Mouse (Mus musculus) liver, adult 2 months (tissue): ENCODE results near the gene Kirrel.

ENCODE experiments used
- CTCF ChIP-seq: fragments of 200-500 bp; IDR thresholded peaks from 2 replicates; pipeline ENCODE4 v1.5.1; 2011; ENCODE audit warnings: low read depth, low read length, control low read depth
- POLR2A ChIP-seq: fragments of 200-500 bp; IDR thresholded peaks from 2 replicates; pipeline ENCODE4 v1.6.1; 2011; ENCODE audit warnings: low read length, control low read depth; ENCODE audit not compliant: insufficient read depth; ENCODE audit errors: extremely low read depth

DNA sequence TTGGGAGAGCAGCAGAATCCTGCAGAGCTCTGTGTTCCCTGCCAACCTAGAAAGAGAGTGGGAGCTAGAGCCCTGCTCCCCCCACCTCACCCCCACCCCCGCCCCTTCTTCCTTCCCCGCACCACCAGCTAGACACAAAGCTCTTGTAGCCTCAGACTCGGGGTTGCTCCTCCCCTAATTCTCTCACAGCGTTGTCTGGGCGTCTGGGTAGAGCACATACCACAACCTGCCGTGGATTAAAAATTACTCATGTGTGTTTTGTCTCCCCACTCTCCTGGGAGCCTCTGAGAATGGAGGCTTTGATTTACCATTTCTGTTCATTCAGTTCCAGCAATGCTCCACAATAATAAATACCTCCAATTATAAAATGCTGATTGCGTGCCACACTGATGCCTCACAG lies 72.2 kb downstream of the Kirrel start:
- TF ChIP-seq POLR2A, result no peak
- TF ChIP-seq CTCF, result no peak
